Mouse (Mus musculus) MEL (cell line): ENCODE data around the gene Kcnk3. TPM values are rescaled to one million over a fixed set of nuclear protein-coding genes. Genes with fewer than 3 reads are reported as not detected.

Experiments
- DNase-seq: peaks from one replicate; pipeline ENCODE4 v3.0.0; 2011; ENCODE audit warnings: low read depth, low spot score
- H3K27ac ChIP-seq: 2 replicates; pipeline ENCODE4 v1.5.1; 2012; ENCODE audit warnings: low read depth, mild to moderate bottlenecking, control low read depth, low read length, moderate library complexity; ENCODE audit not compliant: control insufficient read depth
- H3K27me3 ChIP-seq, 2 experiments: fragments of 150-350 bp in 1 of 2; sonication (generic) in 1 of 2; 2 replicates each; pipeline ENCODE4 v1.6.1; 2012; ENCODE audit warnings: low read length in 2 of 2, mild to moderate bottlenecking in 2 of 2, improper control_type of control experiment in 1 of 2, moderate library complexity in 1 of 2; ENCODE audit not compliant: insufficient read depth in 2 of 2, control insufficient read depth in 1 of 2
- H3K36me3 ChIP-seq, 2 experiments: 2 replicates each; pipeline ENCODE4 v1.6.1; 2012 to 2014; ENCODE audit warnings: low read length in 2 of 2, improper control_type of control experiment in 1 of 2, inconsistent platforms in 1 of 2, mild to moderate bottlenecking in 1 of 2; ENCODE audit not compliant: insufficient read depth in 2 of 2, control insufficient read depth in 1 of 2
- H3K4me1 ChIP-seq, 2 experiments: fragments of 150-350 bp in 1 of 2; sonication (generic) in 1 of 2; 2 replicates each; pipeline ENCODE4 v1.6.1; 2012; ENCODE audit warnings: low read length in 2 of 2, improper control_type of control experiment in 1 of 2, mild to moderate bottlenecking in 1 of 2; ENCODE audit not compliant: insufficient read depth in 2 of 2, control insufficient read depth in 1 of 2
- H3K4me3 ChIP-seq, 2 experiments: fragments of 150-350 bp in 1 of 2; sonication (generic) in 1 of 2; 2 replicates each; pipeline ENCODE4 v1.5.1; 2012; ENCODE audit warnings: low read depth in 2 of 2, low read length in 2 of 2, mild to moderate bottlenecking in 2 of 2, moderate library complexity in 2 of 2, control low read depth in 1 of 2, improper control_type of control experiment in 1 of 2; ENCODE audit not compliant: control insufficient read depth in 1 of 2, insufficient read depth in 1 of 2
- H3K79me2 ChIP-seq: 2 replicates; pipeline ENCODE4 v1.6.1; 2012; ENCODE audit warnings: mild to moderate bottlenecking, low read length, moderate library complexity; ENCODE audit not compliant: control insufficient read depth, poor library complexity, insufficient read depth
- H3K9ac ChIP-seq: 2 replicates; pipeline ENCODE4 v1.6.1; 2012; ENCODE audit warnings: low read depth, mild to moderate bottlenecking, control low read depth, low read length, moderate library complexity; ENCODE audit not compliant: control insufficient read depth, poor library complexity, severe bottlenecking
- H3K9me3 ChIP-seq: fragments of 150-350 bp; sonication (generic); replicated peaks from 2 replicates; pipeline ENCODE4 v1.6.1; 2012; ENCODE audit warnings: mild to moderate bottlenecking, low read length, improper control_type of control experiment, moderate library complexity; ENCODE audit not compliant: insufficient read depth
- CTCF ChIP-seq, 3 experiments: IDR thresholded peaks in 2 of 3; conservative IDR thresholded peaks in 1 of 3; 2 replicates each; pipeline ENCODE4 v1.5.1; 2011 to 2012; ENCODE audit warnings: low read length in 3 of 3, low read depth in 2 of 3, mild to moderate bottlenecking in 2 of 3, improper control_type of control experiment in 1 of 3, inconsistent platforms in 1 of 3, mixed read lengths in 1 of 3, moderate library complexity in 1 of 3; ENCODE audit not compliant: control insufficient read depth in 1 of 3, insufficient read depth in 1 of 3, poor library complexity in 1 of 3, severe bottlenecking in 1 of 3
- E2F4 ChIP-seq: IDR thresholded peaks from 2 replicates; pipeline ENCODE4 v1.6.1; 2011; ENCODE audit warnings: low read depth, low read length, improper control_type of control experiment, borderline replicate concordance
- ELF1 ChIP-seq: IDR thresholded peaks from 2 replicates; pipeline ENCODE4 v1.6.1; 2014; ENCODE audit warnings: low read depth, mild to moderate bottlenecking, inconsistent platforms, low read length, improper control_type of control experiment, moderate library complexity
- ETS1 ChIP-seq: IDR thresholded peaks from 2 replicates; pipeline ENCODE4 v1.6.1; 2012; ENCODE audit warnings: low read depth, mild to moderate bottlenecking, inconsistent platforms, low read length, improper control_type of control experiment, moderate library complexity
- GABPA ChIP-seq: IDR thresholded peaks from 2 replicates; pipeline ENCODE4 v1.6.1; 2012; ENCODE audit warnings: low read depth, mild to moderate bottlenecking, inconsistent platforms, low read length, improper control_type of control experiment, moderate library complexity
- HCFC1 ChIP-seq: IDR thresholded peaks from 2 replicates; pipeline ENCODE4 v1.6.1; 2012; ENCODE audit warnings: low read depth, mild to moderate bottlenecking, inconsistent platforms, low read length, improper control_type of control experiment, moderate library complexity
- KAT2A ChIP-seq: conservative IDR thresholded peaks from 2 replicates; pipeline ENCODE4 v1.6.1; 2012; ENCODE audit warnings: low read depth, low read length, improper control_type of control experiment, inconsistent platforms
- MAX ChIP-seq: IDR thresholded peaks from 2 replicates; pipeline ENCODE4 v1.6.1; 2011; ENCODE audit warnings: low read length, improper control_type of control experiment
- MAZ ChIP-seq: IDR thresholded peaks from 2 replicates; pipeline ENCODE4 v1.6.1; 2012; ENCODE audit warnings: low read depth, mild to moderate bottlenecking, inconsistent platforms, low read length, improper control_type of control experiment
- MEF2A ChIP-seq: IDR thresholded peaks from 2 replicates; pipeline ENCODE4 v1.6.1; 2014; ENCODE audit warnings: low read depth, mild to moderate bottlenecking, inconsistent platforms, low read length, improper control_type of control experiment; ENCODE audit not compliant: poor library complexity, insufficient replicate concordance, severe bottlenecking; ENCODE audit errors: extremely low read depth
- MYB ChIP-seq: IDR thresholded peaks from 2 replicates; pipeline ENCODE4 v1.6.1; 2011; ENCODE audit warnings: mild to moderate bottlenecking, low read depth, low read length, improper control_type of control experiment
- MYC ChIP-seq: IDR thresholded peaks from 2 replicates; pipeline ENCODE4 v1.6.1; 2011; ENCODE audit warnings: low read depth, mild to moderate bottlenecking, low read length, improper control_type of control experiment, moderate library complexity
- NELFE ChIP-seq: IDR thresholded peaks from 2 replicates; pipeline ENCODE4 v1.6.1; 2011; ENCODE audit warnings: low read depth, low read length, improper control_type of control experiment
- NRF1 ChIP-seq: IDR thresholded peaks from 2 replicates; pipeline ENCODE4 v1.6.1; 2014; ENCODE audit warnings: low read depth, mild to moderate bottlenecking, inconsistent platforms, low read length, improper control_type of control experiment, moderate library complexity; ENCODE audit not compliant: poor library complexity, insufficient read depth, severe bottlenecking
- POLR2A ChIP-seq, 2 experiments: IDR thresholded peaks; 2 replicates each; pipeline ENCODE4 v1.6.1; 2011 to 2012; ENCODE audit warnings: low read length in 2 of 2, mild to moderate bottlenecking in 2 of 2, control low read depth in 1 of 2, improper control_type of control experiment in 1 of 2, low read depth in 1 of 2, moderate library complexity in 1 of 2; ENCODE audit not compliant: control insufficient read depth in 1 of 2, insufficient read depth in 1 of 2, poor library complexity in 1 of 2
- RCOR1 ChIP-seq: IDR thresholded peaks from 2 replicates; pipeline ENCODE4 v1.6.1; 2012; ENCODE audit warnings: low read depth, mild to moderate bottlenecking, inconsistent platforms, low read length, improper control_type of control experiment
- SMC3 ChIP-seq: IDR thresholded peaks from 2 replicates; pipeline ENCODE4 v1.6.1; 2011; ENCODE audit warnings: low read depth, low read length, improper control_type of control experiment
- TBP ChIP-seq: IDR thresholded peaks from 2 replicates; pipeline ENCODE4 v1.8.0; 2011; ENCODE audit warnings: low read depth, low read length, improper control_type of control experiment
- TCF12 ChIP-seq: IDR thresholded peaks from 2 replicates; pipeline ENCODE4 v1.6.1; 2014; ENCODE audit warnings: low read depth, mild to moderate bottlenecking, inconsistent platforms, low read length, improper control_type of control experiment, moderate library complexity
- UBTF ChIP-seq: IDR thresholded peaks from 2 replicates; pipeline ENCODE4 v1.6.1; 2012; ENCODE audit warnings: low read depth, mild to moderate bottlenecking, inconsistent platforms, low read length, improper control_type of control experiment, moderate library complexity, borderline replicate concordance; ENCODE audit not compliant: insufficient read depth
- USF1 ChIP-seq: IDR thresholded peaks from 2 replicates; pipeline ENCODE4 v1.6.1; 2014; ENCODE audit warnings: low read depth, mild to moderate bottlenecking, inconsistent platforms, low read length, improper control_type of control experiment, moderate library complexity
- ZC3H11A ChIP-seq: IDR thresholded peaks from 2 replicates; pipeline ENCODE4 v1.6.1; 2012; ENCODE audit warnings: low read depth, mild to moderate bottlenecking, inconsistent platforms, low read length, improper control_type of control experiment
- ZKSCAN1 ChIP-seq: IDR thresholded peaks from 2 replicates; pipeline ENCODE4 v1.6.1; 2012; ENCODE audit warnings: low read depth, mild to moderate bottlenecking, inconsistent platforms, low read length, improper control_type of control experiment, moderate library complexity
- polyA plus RNA-seq, 2 experiments: library from polyadenylated mRNA; stranded (reverse) in 1 of 2; unstranded in 1 of 2; fragments of >175 nt in 1 of 2; fragments of >200 nt in 1 of 2; gene quantifications; 2 replicates each; pipeline versions ENCODE4 v1.2.1 to v1.2.4; 2012; ENCODE audit warnings: low replicate concordance in 2 of 2, low read depth in 1 of 2; ENCODE audit not compliant: insufficient read length in 2 of 2, insufficient read depth in 1 of 2, missing spikeins in 1 of 2
- total RNA-seq: library from RNA; depleted of rRNA; stranded (reverse); fragments of 300-350 nt; gene quantifications from 2 replicates; pipeline ENCODE4 v1.2.3, GENCODE M21; 2012

Gene Kcnk3
- total and polyA plus RNA-seq, 3 experiments = not detected

DNA sequence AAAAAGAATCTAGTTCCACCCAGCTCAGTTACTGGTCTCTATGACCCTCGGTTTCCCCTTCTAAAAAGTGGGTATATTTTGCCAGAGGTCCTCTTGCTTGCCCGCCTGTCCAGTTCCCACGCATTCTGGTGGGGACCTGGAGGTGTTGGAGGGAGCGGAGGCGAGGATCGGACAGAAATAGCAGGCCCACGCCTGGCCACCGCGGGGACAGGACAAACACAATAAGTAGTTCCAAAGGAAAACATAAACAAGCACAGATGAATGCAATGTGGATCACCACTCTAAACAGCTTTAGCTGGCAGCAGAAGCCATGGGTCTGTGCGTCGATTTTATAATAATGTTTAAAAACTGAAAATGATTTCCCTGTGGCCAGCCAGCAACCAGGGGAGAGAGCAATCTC lies 5.4 kb downstream of the Kcnk3 start:
- Histone ChIP-seq H3K27me3 (peaks cover 18 to 29% of the 10 kb centered on the region in 2 experiments), H3K79me2 (no peaks in the 10 kb centered on the region), H3K9me3 (no peaks in the 10 kb centered on the region), H3K4me3 (no peak overlapping the region), H3K9ac (no peak overlapping the region), H3K4me1 (no peaks in the 10 kb centered on the region), H3K27ac (no peak overlapping the region), H3K36me3 (no peaks in the 10 kb centered on the region)
- TF ChIP-seq NELFE (no peak), KAT2A (no peak), E2F4 (no peak), MAZ (no peak), POLR2A (IDR thresholded peaks at IDR 0.05; ENCODE audit: control insufficient read depth in 1 of 2, insufficient read depth in 1 of 2, low read depth in 1 of 2, low read length in 2 of 2, poor library complexity in 1 of 2) (no peak), ZC3H11A (no peak)
- DNase-seq = no peak

DNA sequence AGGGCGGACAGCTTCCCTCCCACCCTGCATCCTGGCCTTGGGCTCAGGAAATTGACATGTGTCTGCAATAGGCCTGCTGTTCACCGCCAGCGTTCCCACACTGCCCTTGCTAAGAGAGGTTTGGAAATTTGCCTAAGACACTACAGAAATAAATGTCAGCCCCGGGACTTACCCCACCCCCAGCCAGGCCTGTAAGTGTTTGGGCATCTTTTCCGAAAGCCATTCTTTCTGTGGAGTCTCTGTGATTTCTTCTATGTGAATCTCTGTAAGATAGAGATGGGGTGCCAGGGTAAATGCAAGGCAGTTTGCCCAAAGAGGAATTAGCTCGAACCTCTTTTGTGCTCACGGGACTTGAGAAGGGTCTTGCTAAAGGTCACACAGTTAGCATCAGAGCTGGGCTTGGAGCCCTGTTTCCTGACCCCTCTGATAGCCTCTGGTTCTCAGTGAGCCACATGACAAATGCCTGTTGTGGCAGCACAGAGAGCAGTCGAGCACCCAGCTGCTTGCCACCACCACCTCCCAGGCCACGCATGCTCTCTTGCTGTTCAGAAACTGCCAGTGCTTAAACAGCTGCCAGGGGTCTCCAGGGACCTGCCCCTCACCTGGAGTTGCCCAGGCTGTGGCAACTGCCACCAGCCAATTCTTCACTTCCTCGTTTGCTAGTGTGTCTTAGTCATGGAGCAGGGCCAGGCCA lies 6.0 kb downstream of the Kcnk3 start:
- TF ChIP-seq E2F4 (no peak), SMC3 (no peak), MYC (no peak), MYB (no peak), ZKSCAN1 (no peak), HCFC1 (no peak), RCOR1 (no peak), ETS1 (no peak), MEF2A (no peak), USF1 (no peak), TBP (no peak), NELFE (no peak), UBTF (no peak), TCF12 (no peak), CTCF (IDR thresholded peaks at IDR 0.05 in 2 of 3, conservative IDR thresholded peaks at IDR 0.05 in 1 of 3; ENCODE audit: control insufficient read depth in 1 of 3, insufficient read depth in 1 of 3, low read depth in 2 of 3, low read length in 3 of 3, poor library complexity in 1 of 3, severe bottlenecking in 1 of 3) (no peak), NRF1 (no peak), MAX (no peak), ELF1 (no peak), GABPA (no peak)
- DNase-seq = no peak
- Histone ChIP-seq H3K27ac (no peak overlapping the region), H3K4me1 (no peaks in the 10 kb centered on the region), H3K9ac (no peak overlapping the region), H3K4me3 (no peak overlapping the region), H3K36me3 (no peaks in the 10 kb centered on the region), H3K27me3 (peaks cover 24 to 32% of the 10 kb centered on the region in 2 experiments), H3K79me2 (no peaks in the 10 kb centered on the region), H3K9me3 (no peaks in the 10 kb centered on the region)
